Mouse (Mus musculus) forebrain, embryonic 12.5 days (tissue): ENCODE measurements at regions not wholly inside any gene's neighbourhood (a gene's known extent, or its start where the extent isn't known, plus 50 kb on each side); places are given as distances from the start of the nearest gene placed in this dataset.
"Not testable (repeated sequence)": the region's sequence is repeated elsewhere in the genome, so short reads cannot be mapped to it uniquely, and the experiment has no call there.

Source experiments
- ATAC-seq: fragments of 200-750 bp; cut with Nextera tagmentation; 2 replicates; pipeline ENCODE4 v1.8.0; 2017; ENCODE audit warnings: moderate TSS enrichment; ENCODE audit not compliant: low FRiP score
- H3K27ac ChIP-seq: fragments of 300-500 bp; sonication (generic); 2 replicates; pipeline ENCODE4 v1.5.1; 2016; ENCODE audit warnings: mild to moderate bottlenecking
- H3K27me3 ChIP-seq: fragments of 300-500 bp; sonication (generic); 2 replicates; pipeline ENCODE4 v1.6.1; 2016; ENCODE audit warnings: mild to moderate bottlenecking
- H3K36me3 ChIP-seq: fragments of 300-500 bp; sonication (generic); replicated peaks from 2 replicates; pipeline ENCODE4 v1.6.1; 2016; ENCODE audit warnings: mild to moderate bottlenecking
- H3K4me1 ChIP-seq: fragments of 300-500 bp; sonication (generic); 2 replicates; pipeline ENCODE4 v1.6.1; 2016
- H3K4me2 ChIP-seq: fragments of 300-500 bp; sonication (generic); 2 replicates; pipeline ENCODE4 v1.6.1; 2016; ENCODE audit warnings: mild to moderate bottlenecking, moderate library complexity
- H3K4me3 ChIP-seq: fragments of 300-500 bp; sonication (generic); replicated peaks from 2 replicates; pipeline ENCODE4 v1.5.1; 2016; ENCODE audit warnings: mild to moderate bottlenecking
- H3K9ac ChIP-seq: fragments of 300-500 bp; sonication (generic); 2 replicates; pipeline ENCODE4 v1.6.1; 2016; ENCODE audit warnings: mild to moderate bottlenecking
- H3K9me3 ChIP-seq: fragments of 300-500 bp; sonication (generic); 2 replicates; pipeline ENCODE4 v1.6.1; 2016
- WGBS: fragments of 180-500 bp; shearing (Covaris S2); methylation state at CpG from one replicate; pipeline ENCODE4 v1.1.7; 2016; 5-methylcytosine and 5-hydroxymethylcytosine counted together

- Histone ChIP-seq H3K4me3 (no peak overlapping the region), H3K27me3 (no peaks in the 10 kb centered on the region), H3K4me1 (no peaks in the 10 kb centered on the region), H3K9ac (no peak overlapping the region), H3K36me3 (no peaks in the 10 kb centered on the region), H3K4me2 (no peak overlapping the region), H3K9me3 (no peaks in the 10 kb centered on the region), H3K27ac (no peak overlapping the region)
- 95% methylated on average over 6 of the region's 6 CpGs for WGBS
- no peak for ATAC-seq
Observed at GRCm38 (mm10) chr16:31568316-31568715, 94.9 kb upstream of the Dlg1 start.

GRCm38 (mm10) chr16:31569871-31570270 lies 93.4 kb upstream of the Dlg1 start:
- no peak overlapping the region for H3K27ac ChIP-seq
- no peak overlapping the region for H3K4me2 ChIP-seq
- H3K4me1 ChIP-seq: no peaks in the 10 kb centered on the region
- WGBS: 86% methylated on average over 6 of the region's 6 CpGs
- no peaks in the 10 kb centered on the region for H3K9me3 ChIP-seq
- no peaks in the 10 kb centered on the region for H3K27me3 ChIP-seq
- no peak overlapping the region for H3K4me3 ChIP-seq
- H3K36me3 ChIP-seq: no peaks in the 10 kb centered on the region
- ATAC-seq: no peak
- no peak overlapping the region for H3K9ac ChIP-seq

- H3K4me3 ChIP-seq: no peak overlapping the region
- no peak overlapping the region for H3K4me2 ChIP-seq
- ATAC-seq: no peak
- H3K4me1 ChIP-seq: no peaks in the 10 kb centered on the region
- no peaks in the 10 kb centered on the region for H3K27me3 ChIP-seq
- no peak overlapping the region for H3K9ac ChIP-seq
- 93% methylated on average over 20 of the region's 20 CpGs for WGBS
- no peak overlapping the region for H3K27ac ChIP-seq
- H3K36me3 ChIP-seq: no peaks in the 10 kb centered on the region
- no peaks in the 10 kb centered on the region for H3K9me3 ChIP-seq
Observed at GRCm38 (mm10) chr16:31570311-31571139, 92.7 kb upstream of the Dlg1 start.

- not testable (repeated sequence) for ATAC-seq, H3K36me3 ChIP-seq, H3K27me3 ChIP-seq, H3K4me2 ChIP-seq, H3K27ac ChIP-seq, H3K9ac ChIP-seq, H3K4me3 ChIP-seq, H3K9me3 ChIP-seq, H3K4me1 ChIP-seq
- WGBS: 94% methylated on average over 9 of the region's 9 CpGs
Observed at GRCm38 (mm10) chr16:31573833-31574232, 89.4 kb upstream of the Dlg1 start.

- not testable (repeated sequence) for H3K9me3 ChIP-seq, H3K27ac ChIP-seq, ATAC-seq, H3K4me2 ChIP-seq, H3K4me1 ChIP-seq, H3K27me3 ChIP-seq, H3K36me3 ChIP-seq, H3K4me3 ChIP-seq, H3K9ac ChIP-seq
- 59% methylated on average over 11 of the region's 11 CpGs for WGBS
Observed at GRCm38 (mm10) chr16:31575646-31576045, 87.6 kb upstream of the Dlg1 start.

- Histone ChIP-seq H3K4me3 (no peak overlapping the region), H3K36me3 (no peaks in the 10 kb centered on the region), H3K27ac (no peak overlapping the region), H3K9me3 (no peaks in the 10 kb centered on the region), H3K4me2 (no peak overlapping the region), H3K9ac (no peak overlapping the region), H3K27me3 (no peaks in the 10 kb centered on the region), H3K4me1 (peaks cover 8% of the 10 kb centered on the region)
- no peak for ATAC-seq
- 60% methylated on average over 8 of the region's 8 CpGs for WGBS
Observed at GRCm38 (mm10) chr16:31576422-31576821, 86.8 kb upstream of the Dlg1 start.

GRCm38 (mm10) chr16:31577347-31577746 lies 85.9 kb upstream of the Dlg1 start:
- no peaks in the 10 kb centered on the region for H3K9me3 ChIP-seq
- ATAC-seq: no peak
- H3K36me3 ChIP-seq: no peaks in the 10 kb centered on the region
- H3K9ac ChIP-seq: no peak overlapping the region
- H3K4me1 ChIP-seq: peaks cover 8% of the 10 kb centered on the region
- no peak overlapping the region for H3K4me2 ChIP-seq
- no peaks in the 10 kb centered on the region for H3K27me3 ChIP-seq
- H3K27ac ChIP-seq: no peak overlapping the region
- no peak overlapping the region for H3K4me3 ChIP-seq
- WGBS: 73% methylated on average over 7 of the region's 7 CpGs

GRCm38 (mm10) chr16:31579318-31579717 lies 83.9 kb upstream of the Dlg1 start:
- no peaks in the 10 kb centered on the region for H3K27me3 ChIP-seq
- H3K4me2 ChIP-seq: no peak overlapping the region
- H3K4me3 ChIP-seq: no peak overlapping the region
- H3K9me3 ChIP-seq: no peaks in the 10 kb centered on the region
- no peak for ATAC-seq
- no peaks in the 10 kb centered on the region for H3K36me3 ChIP-seq
- WGBS: 92% methylated on average over 3 of the region's 3 CpGs
- no peak overlapping the region for H3K9ac ChIP-seq
- no peak overlapping the region for H3K27ac ChIP-seq
- H3K4me1 ChIP-seq: peaks cover 8% of the 10 kb centered on the region

GRCm38 (mm10) chr16:31580779-31581178 lies 82.5 kb upstream of the Dlg1 start:
- ATAC-seq: no peak

GRCm38 (mm10) chr16:31582885-31583284 lies 80.4 kb upstream of the Dlg1 start:
- no peak overlapping the region for H3K9ac ChIP-seq
- ATAC-seq: no peak
- no peaks in the 10 kb centered on the region for H3K36me3 ChIP-seq
- WGBS: 90% methylated on average over 4 of the region's 4 CpGs
- H3K4me3 ChIP-seq: no peak overlapping the region
- no peak overlapping the region for H3K27ac ChIP-seq
- no peak overlapping the region for H3K4me2 ChIP-seq
- no peaks in the 10 kb centered on the region for H3K9me3 ChIP-seq
- no peaks in the 10 kb centered on the region for H3K27me3 ChIP-seq
- no peaks in the 10 kb centered on the region for H3K4me1 ChIP-seq

More at GRCm38 (mm10) chr16:31580779-31581178, 82.5 kb upstream of the Dlg1 start:
- no peaks in the 10 kb centered on the region for H3K27me3 ChIP-seq
- no peak overlapping the region for H3K4me3 ChIP-seq
- H3K4me1 ChIP-seq: peaks cover 8% of the 10 kb centered on the region
- H3K27ac ChIP-seq: no peak overlapping the region
- H3K9me3 ChIP-seq: no peaks in the 10 kb centered on the region
- 94% methylated on average over 6 of the region's 6 CpGs for WGBS
- no peak overlapping the region for H3K9ac ChIP-seq
- H3K36me3 ChIP-seq: no peaks in the 10 kb centered on the region
- no peak overlapping the region for H3K4me2 ChIP-seq

- Histone ChIP-seq H3K27ac (no peak overlapping the region), H3K4me2 (no peak overlapping the region), H3K9me3 (no peaks in the 10 kb centered on the region), H3K9ac (no peak overlapping the region), H3K4me1 (no peaks in the 10 kb centered on the region), H3K36me3 (no peaks in the 10 kb centered on the region), H3K4me3 (no peak overlapping the region), H3K27me3 (no peaks in the 10 kb centered on the region)
- no peak for ATAC-seq
- WGBS: 94% methylated on average over 2 of the region's 2 CpGs
Observed at GRCm38 (mm10) chr16:31583627-31584026, 79.6 kb upstream of the Dlg1 start.

- Histone ChIP-seq H3K9ac (no peak overlapping the region), H3K4me3 (no peak overlapping the region), H3K9me3 (no peaks in the 10 kb centered on the region), H3K4me2 (no peak overlapping the region), H3K4me1 (peaks cover 2% of the 10 kb centered on the region; the same call in 1 of the 2 replicates), H3K36me3 (no peaks in the 10 kb centered on the region), H3K27ac (no peak overlapping the region), H3K27me3 (no peaks in the 10 kb centered on the region)
- 74% methylated on average over 4 of the region's 4 CpGs for WGBS
- no peak for ATAC-seq
Observed at GRCm38 (mm10) chr16:31584216-31584823, 78.9 kb upstream of the Dlg1 start.

GRCm38 (mm10) chr16:31587036-31587435 lies 76.2 kb upstream of the Dlg1 start:
- H3K4me2 ChIP-seq: no peak overlapping the region
- 71% methylated on average over 1 of the region's 1 CpGs for WGBS
- no peak overlapping the region for H3K4me3 ChIP-seq
- H3K4me1 ChIP-seq: peaks cover 15% of the 10 kb centered on the region
- ATAC-seq: no peak
- no peak overlapping the region for H3K27ac ChIP-seq
- no peak overlapping the region for H3K9ac ChIP-seq
- no peaks in the 10 kb centered on the region for H3K9me3 ChIP-seq
- no peaks in the 10 kb centered on the region for H3K27me3 ChIP-seq
- H3K36me3 ChIP-seq: no peaks in the 10 kb centered on the region
